Mouse (Mus musculus) brain, embryonic 18.5 days (tissue): ENCODE measurements at regions not wholly inside any gene's neighbourhood (a gene's known extent, or its start where the extent isn't known, plus 50 kb on each side); places are given as distances from the start of the nearest gene placed in this dataset.
"Not testable (repeated sequence)": the region's sequence is repeated elsewhere in the genome, so short reads cannot be mapped to it uniquely, and the experiment has no call there.

ENCODE experiments used
- DNase-seq: peaks from one replicate; pipeline ENCODE4 v3.0.0-alpha.2; 2012; ENCODE audit warnings: low read depth, low spot score

- DNase-seq = no peak
Observed at GRCm38 (mm10) chr2:92664939-92665338, 65.4 kb downstream of the Chst1 start.

DNA sequence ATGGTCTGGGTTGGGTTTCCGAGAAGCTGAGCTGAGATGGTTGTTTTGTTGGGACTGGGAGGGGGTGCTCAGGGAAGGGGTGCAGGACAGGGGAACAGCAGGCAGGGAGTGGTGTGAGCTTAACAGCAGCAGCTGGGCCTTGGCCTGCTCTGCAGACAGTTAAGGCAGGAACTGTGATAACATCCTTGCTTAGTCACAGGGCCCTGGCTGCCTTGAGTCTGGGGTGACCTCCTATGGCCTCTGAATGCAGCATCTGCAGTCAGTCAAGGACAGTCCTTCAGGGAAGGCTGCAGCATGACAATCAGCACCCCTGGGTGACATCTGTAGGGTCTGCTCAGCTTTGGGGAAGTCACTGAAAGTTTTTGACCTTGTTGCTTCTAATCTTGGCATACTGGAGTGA is 67.7 kb downstream of the Chst1 start:
- DNase-seq = no peak

DNA sequence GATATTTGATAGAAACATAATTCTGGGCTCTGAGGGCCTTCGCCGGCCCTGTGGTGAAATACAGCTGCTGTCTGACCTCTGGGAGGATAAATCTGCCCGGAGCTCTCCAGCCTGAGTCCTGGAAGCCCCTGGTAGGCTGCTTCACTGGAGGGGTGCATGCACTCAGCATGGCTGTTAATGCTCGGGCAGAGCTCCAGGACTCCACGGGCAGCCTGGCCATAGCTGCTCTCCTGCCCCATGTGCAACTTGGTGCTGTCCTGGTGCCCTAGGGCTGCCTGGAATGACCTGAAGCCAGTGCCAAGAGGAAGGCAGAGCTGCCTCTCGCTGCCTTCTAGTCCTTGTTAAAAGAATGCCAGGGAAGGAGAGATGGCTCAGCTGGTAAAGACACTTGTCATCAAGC is 68.2 kb downstream of the Chst1 start:
- no peak for DNase-seq

DNA sequence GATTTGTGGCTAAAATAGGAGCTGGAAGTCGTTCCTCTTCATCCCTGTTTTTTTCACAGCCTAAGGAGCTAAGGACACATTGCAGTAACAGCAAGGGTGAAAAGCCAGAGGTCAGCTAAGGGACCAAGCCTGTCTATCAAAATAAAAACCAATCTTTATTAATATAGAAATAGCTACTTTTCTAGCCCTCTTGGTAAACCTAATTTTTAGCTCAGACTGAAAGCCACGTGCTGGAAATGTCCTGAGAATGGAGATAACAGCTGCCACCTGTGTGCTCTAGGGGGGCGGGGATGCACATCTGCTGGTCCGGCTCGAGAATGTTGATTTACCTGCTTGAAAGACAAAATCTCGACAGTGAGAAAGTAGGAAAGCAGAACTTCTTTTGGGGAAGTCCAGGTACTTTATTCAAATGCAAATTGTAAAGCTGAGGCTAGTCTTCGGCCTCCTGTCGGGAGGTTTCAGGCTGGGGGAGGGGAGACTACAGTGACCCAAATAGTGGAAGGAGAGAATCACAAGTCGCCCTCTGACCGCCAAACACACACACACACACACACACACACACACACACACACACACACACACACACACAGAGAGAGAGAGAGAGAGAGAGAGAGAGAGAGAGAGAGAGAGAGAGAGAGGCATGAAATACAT is 70.0 kb downstream of the Chst1 start:
- DNase-seq = not testable (repeated sequence)

DNA sequence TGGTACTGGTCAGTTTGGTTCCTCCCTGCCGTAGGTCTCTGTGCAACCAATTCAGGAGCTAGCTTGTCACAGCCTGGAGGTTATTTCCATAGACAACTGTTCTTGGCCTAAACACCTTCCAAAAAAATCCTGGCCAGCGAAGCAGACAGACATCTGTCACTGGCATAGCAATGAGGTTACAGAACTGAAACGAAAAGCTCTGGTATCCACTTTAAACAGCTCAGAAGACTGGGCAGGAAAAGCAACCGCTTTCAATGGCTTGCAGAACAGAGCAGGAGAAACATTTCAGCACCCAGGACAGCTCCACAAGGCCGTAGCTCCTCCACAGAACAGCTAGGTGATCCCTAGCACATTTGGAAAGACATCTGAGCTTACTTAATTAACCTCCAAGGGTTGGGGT is 72.1 kb downstream of the Chst1 start:
- DNase-seq = no peak

DNA sequence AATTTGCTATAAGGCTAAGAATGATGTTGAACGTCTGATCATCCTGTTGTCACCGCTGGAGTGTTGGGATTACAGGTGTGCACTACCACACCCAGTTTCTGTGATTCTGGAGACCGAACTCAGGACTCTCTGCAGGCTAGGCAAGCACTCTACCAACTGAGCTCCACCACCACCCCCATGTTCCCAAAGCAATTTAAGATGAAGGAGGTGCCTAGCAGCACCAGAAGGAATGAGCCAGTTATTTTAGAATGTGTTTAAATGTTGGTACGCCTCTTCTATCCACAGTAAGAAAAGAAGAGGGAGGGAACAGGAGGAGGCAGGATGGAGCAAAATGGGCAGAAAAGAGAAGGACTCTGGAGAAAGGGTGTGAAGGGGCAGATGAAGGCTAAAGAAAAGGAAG is 72.6 kb downstream of the Chst1 start:
- DNase-seq = no peak

- no peak for DNase-seq
Observed at GRCm38 (mm10) chr2:92673064-92673813, 73.7 kb downstream of the Chst1 start.

GRCm38 (mm10) chr2:92673931-92674330 is 74.4 kb downstream of the Chst1 start:
- DNase-seq = no peak

- no peak for DNase-seq
Observed at GRCm38 (mm10) chr2:92675247-92675646, 75.7 kb downstream of the Chst1 start.

DNA sequence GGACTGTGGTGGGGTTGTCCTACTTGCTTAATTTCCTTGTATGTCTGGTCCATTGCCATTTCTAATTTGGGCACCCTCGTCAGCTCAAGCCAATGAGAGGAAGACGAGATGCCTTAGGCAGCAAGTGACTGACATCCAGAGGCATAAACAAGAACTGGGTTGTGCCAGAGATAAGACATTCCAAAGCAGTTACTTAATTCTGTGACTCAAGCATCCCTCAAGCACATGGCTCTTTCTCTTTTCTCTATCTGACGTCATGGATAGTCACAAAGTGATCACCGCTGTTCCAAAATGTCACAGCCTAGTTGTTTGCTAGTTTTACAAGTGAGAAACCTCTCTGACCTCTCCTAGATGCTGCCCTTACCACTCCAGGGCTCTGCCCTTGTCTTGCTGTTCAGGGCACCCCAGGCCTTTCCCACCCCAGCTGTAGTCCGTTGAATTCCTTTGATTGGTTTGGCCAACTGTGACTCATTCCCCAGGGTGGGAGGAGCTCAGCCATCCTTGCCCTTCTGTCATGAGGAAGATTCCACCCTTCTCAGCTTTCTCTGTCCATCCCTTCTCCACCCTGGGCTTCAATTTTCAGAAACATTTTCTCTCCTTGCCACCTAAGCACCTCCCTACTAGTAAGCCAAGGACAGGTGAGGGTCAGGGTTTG is 78.9 kb downstream of the Chst1 start:
- DNase-seq = no peak

DNA sequence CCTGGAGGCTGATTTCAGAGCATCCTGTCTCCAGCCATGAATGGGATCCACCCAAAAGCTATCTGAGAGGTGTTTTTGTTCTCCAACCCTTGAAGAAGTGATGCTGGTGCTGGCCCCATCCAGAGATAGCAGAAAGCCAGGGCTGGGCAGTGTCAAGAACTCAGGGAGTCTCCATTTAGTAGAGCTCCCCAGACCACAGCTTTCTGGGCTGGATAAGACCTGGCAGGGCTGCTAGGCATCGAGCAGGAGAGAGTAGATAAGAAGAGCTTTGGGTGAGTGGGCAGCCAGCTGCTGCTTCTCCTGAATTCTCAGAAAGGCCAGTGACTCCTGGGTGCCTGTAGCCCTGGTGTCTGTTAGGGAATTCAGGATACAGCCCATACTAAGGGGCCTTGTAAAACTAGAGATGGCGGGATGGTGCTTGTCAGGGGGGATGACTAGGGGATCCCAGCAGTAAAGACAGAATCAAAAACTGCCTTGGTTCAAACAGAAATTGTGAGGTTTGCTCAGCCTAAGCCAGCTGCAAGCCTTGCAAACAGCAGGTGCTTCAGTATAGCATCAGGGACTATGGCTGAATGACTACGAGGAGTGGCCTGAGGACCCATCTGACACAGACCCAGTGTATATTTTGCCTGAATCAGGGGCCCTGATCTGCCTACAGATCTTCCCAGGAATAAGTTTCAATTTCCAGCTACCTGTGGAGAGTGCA is 79.6 kb downstream of the Chst1 start:
- DNase-seq = no peak

DNA sequence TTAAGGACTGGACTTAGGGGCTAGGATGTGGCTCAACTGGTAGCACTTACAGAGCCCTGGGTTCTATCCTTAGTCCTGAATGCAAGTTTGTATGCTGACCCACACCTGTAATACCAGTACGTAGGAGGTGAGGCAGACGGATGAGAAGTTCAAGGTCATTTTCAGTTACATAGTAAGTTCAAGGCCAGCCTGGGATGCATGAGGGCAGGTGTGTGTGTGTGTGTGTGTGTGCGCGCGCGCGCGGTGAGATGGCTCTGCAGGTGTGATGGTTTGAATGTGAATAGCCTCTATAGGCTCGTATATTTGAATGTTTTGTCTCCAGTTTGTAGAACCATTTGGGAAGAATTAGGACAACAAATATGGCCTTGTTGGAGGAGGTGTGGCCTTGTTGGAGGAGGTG is 82.7 kb downstream of the Chst1 start:
- no peak for DNase-seq

GRCm38 (mm10) chr2:92687702-92688101 is 88.2 kb downstream of the Chst1 start:
- DNase-seq = no peak

DNA sequence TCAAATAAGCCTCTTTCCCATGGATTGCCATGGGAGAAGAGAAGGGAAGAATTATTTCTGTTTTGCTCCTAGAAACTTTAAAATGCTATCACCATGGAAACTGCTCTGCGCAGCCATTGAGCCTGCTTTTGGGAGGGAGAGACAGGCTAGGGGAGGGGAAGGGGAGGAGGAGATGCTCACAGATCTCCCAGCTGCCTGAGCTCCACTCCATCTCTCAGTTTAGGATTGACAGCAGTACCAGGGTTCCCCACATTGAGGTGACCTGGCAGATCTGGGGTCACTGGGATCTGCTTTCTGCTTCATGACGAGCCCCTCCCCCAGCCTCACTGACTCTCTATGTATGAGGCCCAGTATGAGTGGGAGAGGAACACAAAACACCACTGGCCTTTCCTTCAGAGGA is 89.7 kb downstream of the Chst1 start:
- DNase-seq = peak; percentile 64

DNA sequence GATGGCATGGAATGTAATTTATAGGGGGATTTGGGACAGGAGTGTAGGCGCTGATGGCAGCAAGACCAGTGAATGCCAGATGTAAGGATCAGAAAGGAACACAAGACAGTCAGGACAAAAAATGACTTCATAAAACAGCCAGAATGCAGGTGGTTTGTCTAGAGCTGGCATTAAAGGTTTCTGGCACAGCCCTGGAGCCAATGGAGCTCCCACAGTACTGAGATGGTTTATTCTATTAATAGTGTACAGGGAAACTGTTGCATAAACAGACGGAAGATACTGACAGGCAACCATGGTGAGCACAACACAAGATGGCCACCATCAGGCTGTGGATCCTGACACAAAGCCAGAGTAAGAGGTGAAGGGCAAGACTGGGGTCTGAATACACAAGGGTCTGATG is 90.8 kb downstream of the Chst1 start:
- no peak for DNase-seq

GRCm38 (mm10) chr2:92691438-92691837 is 91.9 kb downstream of the Chst1 start:
- no peak for DNase-seq

- no peak for DNase-seq
Observed at GRCm38 (mm10) chr2:92692623-92693022, 93.1 kb downstream of the Chst1 start.

GRCm38 (mm10) chr2:92693024-92693423 is 93.5 kb downstream of the Chst1 start:
- no peak for DNase-seq

DNA sequence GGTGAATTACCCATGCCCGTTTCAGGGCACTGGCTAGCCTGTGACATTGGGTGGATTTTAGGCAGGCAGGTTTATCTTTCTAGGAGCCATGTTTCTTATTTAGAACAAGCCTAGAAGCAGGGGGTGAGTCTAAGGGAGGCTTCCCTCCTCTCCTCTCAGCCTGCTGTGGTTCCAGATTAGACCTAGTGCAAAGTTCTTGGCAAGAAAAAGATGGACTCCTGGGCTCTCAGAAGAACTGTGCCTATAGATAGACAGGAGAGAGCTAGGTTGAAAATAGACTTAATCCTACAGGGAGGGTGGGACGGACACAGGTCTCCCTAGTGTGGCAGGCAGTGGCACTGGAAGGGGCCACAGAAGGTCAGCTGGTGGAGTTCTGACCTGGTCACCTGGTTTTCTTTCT is 95.3 kb downstream of the Chst1 start:
- no peak for DNase-seq

DNA sequence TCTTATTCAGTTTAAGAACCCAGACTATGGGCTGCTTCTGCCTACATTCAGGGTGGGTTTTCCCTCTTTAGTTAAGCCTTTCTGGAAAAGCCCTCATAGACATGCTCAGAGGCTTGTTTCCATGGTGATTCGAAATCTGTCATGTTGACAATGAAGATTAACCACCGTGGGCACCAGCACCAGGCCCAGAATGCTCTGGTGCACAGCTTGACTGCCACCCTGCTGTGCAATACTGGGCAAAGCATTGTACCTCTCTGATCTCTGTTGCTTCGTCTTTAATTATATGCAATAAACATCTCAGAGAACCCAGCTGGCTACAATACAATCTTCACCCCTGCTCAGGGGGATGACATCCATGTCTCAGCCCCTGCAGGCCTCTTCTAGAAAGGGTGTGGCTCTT is 96.4 kb downstream of the Chst1 start:
- DNase-seq = no peak

- no peak for DNase-seq
Observed at GRCm38 (mm10) chr2:92697721-92698120, 98.2 kb downstream of the Chst1 start.

DNA sequence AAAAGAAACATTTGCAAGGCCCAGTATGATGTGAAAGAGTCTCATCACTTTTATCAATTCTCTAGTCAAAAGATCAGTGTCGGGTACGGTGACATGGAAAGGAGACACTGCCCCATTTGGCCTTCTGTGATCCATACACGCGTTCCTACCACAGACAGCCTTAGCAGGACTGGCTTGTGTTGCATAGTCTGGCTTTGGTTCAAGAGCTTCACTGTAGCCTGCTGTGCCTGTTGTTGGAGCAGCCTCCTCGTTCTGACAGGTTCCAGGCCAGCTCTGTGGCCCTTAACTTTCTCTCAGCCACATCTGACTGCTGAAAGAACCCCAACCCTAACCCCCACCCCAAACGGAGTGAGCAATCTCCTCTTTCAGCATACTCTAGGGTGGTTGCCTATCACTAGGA is 99.9 kb downstream of the Chst1 start:
- DNase-seq = no peak
